Comparison of ENCODE assay signal across 25 mouse cellular contexts in the genomic region with DNA sequence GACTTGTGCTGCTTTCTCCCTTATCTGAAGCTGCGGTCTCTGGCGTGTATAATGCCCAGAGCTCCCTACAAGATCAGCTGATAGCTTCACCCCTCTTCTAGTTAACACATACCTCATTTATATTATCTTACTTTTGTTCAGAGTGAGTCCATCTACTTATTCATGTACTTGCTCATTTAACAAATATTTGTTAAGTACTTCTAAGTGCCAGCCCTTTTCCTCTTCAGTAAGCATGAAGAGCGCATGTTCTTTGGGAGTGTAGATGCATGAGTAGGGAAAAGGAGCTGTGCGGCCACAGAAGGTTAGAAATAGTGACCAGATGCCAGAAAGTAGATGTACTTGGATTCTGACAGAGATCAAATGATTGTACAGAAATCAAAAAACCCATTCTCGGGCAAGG.
"Had no signal": no experiment of that assay in that cellular context is flagged by ENCODE, and none has a peak within 500 bp of the region (broad histone marks: within the 10 kb centered on the region; RNA-seq: fewer than 3 reads in every experiment).

No protein-coding gene starts in this region.

- DNase-seq: gastrocnemius, adult 2 months; gastrocnemius, postnatal 10 days; gastrocnemius, postnatal 25 days; heart, adult 2 months; heart, postnatal 4 days; kidney, adult 18-20 months; kidney, adult 8-10 months; kidney, postnatal 10 days; kidney, postnatal 25 days; kidney, postnatal 4 days; liver had no signal

- H3K27ac ChIP-seq: gastrocnemius, adult 2 months; heart, adult 2 months; heart, embryonic 13.5 days; heart, embryonic 15.5 days; hindbrain, embryonic 10.5 days; hindbrain, embryonic 12.5 days; hindbrain, embryonic 14.5 days; intestine, embryonic 15.5 days; layer of hippocampus, adult 2 months; left cerebral cortex, adult 2 months; limb, embryonic 10.5 days; limb, embryonic 12.5 days had no signal

- H3K9ac ChIP-seq: heart, embryonic 13.5 days; heart, embryonic 15.5 days; hindbrain, embryonic 12.5 days; hindbrain, embryonic 14.5 days; intestine, embryonic 15.5 days; limb, embryonic 12.5 days had no signal

- ATAC-seq: forebrain, embryonic 16.5 days; hindbrain, embryonic 16.5 days; inflammation-experienced regulatory T-cells, adult 6 months; intestine, embryonic 15.5 days; intestine, postnatal 0 days had no signal

- H3K36me3 ChIP-seq: heart, embryonic 13.5 days; heart, embryonic 15.5 days; hindbrain, embryonic 12.5 days had no signal

- H3K4me2 ChIP-seq: heart, embryonic 13.5 days; heart, embryonic 15.5 days; hindbrain, embryonic 12.5 days; hindbrain, embryonic 14.5 days; intestine, embryonic 15.5 days; limb, embryonic 12.5 days had no signal

- H3K27me3 ChIP-seq: heart, embryonic 13.5 days; heart, embryonic 15.5 days; hindbrain, embryonic 12.5 days; intestine, embryonic 15.5 days; limb, embryonic 12.5 days had no signal

- H3K4me1 ChIP-seq: heart, embryonic 13.5 days; heart, embryonic 15.5 days; hindbrain, embryonic 10.5 days; hindbrain, embryonic 12.5 days; intestine, embryonic 15.5 days; limb, embryonic 10.5 days; limb, embryonic 12.5 days had no signal

- H3K4me3 ChIP-seq: gastrocnemius, adult 2 months; heart, adult 2 months; heart, embryonic 13.5 days; heart, embryonic 15.5 days; hindbrain, embryonic 10.5 days; hindbrain, embryonic 12.5 days; intestine, embryonic 15.5 days; layer of hippocampus, adult 2 months; left cerebral cortex, adult 2 months; limb, embryonic 10.5 days; limb, embryonic 12.5 days had no signal

- H3K9me3 ChIP-seq: heart, embryonic 13.5 days; heart, embryonic 15.5 days; hindbrain, embryonic 10.5 days; hindbrain, embryonic 12.5 days; intestine, embryonic 15.5 days; limb, embryonic 10.5 days; limb, embryonic 12.5 days had no signal
